Mouse (Mus musculus): ENCODE results near the gene Invs. TPM values are rescaled to one million over a fixed set of nuclear protein-coding genes. Genes with fewer than 3 reads are reported as not detected.

The Invs gene
- polyA plus RNA-seq (2014; fragmentation: Illumina TruSeq; extraction: RNeasy Lipid Tissue Mini Kit (QIAGEN cat#74804); ENCODE audit: low read depth, low replicate concordance), result 7.3 TPM

DNA sequence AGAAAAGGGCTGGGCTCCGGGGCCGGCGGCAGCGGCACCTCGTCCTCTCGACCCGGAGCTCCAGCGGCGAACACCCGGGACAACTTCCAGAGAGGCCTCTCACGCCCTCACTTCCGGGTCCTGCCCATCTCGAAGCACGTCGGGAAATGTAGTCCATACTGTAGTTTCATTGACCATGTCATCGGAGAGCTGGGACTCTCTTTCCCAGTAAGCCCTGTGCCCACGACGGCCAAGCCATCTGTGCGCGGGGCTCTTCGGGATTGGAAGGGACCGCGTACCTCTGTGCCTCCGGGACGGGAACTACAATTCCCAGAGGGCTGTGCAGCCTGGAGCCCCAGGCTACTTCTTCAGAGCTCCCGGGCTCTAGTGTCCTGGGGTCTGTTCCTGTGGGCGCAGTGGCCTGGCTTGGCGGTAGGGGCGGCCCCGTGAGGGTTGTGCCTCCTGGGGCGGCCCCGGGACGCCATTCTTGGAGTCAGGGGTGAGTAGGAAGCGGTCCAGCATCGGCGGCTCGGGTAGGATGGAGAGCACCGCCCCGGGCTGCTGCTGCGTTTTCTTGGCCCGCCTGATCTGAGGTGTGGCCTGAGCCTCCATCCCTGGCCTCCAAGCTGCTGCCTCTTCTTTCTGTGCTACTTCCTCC lies at the start of gene Invs, which contains the start of gene Erp44:
TSS of gene Invs (plus strand) at position 263 of the 637 bp plus-strand sequence.
TSS of gene Erp44 (minus strand) at position 61 of the 637 bp plus-strand sequence.

DNA sequence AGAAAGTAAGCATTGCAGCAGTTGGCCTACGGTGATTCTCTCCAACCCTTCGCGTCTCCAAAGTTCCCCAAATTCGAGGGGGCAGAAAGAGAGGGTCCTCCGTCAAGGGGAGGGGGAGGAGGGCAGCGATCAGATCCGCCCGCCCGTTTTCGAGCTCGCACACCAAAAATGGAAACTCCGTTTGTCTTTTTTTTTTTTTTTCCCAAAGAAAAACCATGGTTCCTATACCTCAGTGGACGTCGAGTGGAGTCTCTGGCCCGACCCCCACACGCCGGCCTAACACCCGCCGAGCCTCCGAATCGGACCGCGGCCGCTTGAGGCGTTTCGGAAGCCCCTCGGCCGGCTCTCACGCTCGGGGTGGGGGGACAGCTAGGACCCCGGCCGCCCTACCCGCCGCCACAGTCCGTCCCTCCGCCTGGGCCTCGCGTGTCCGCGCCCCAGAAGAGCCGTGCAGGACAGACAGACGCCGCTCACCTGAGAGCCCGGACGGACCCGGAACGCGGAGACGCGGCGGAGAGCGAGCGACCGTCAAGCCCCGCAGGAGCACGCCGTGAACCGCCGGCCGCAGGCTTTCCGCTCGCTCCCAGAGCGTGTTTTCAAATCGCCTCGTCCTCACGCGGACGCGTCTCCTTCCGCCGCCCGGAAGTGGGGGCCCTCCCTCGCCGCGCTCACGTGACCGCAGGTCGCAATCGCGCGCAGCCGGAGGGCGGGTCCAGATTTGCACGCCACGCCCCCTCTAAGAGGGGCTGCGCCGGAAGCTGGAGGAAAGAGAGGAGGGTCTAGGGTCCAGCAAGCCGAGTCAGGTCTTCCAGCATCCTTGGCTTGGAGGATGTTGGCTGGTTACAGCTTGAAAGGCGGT lies 193.5 kb downstream of the Invs start, which contains the start of gene Tex10:
TSS of gene Tex10 (minus strand) at position 668 of the 859 bp plus-strand sequence.

Other genes with a start within 250 kb of the Invs start
- not detected for gene Nr4a3, start 234.6 kb upstream of the Invs start, polyA plus RNA-seq (2014; fragmentation: Illumina TruSeq; extraction: RNeasy Lipid Tissue Mini Kit (QIAGEN cat#74804); ENCODE audit: low read depth, low replicate concordance)
- 17.0 TPM for gene Stx17, start 154.8 kb upstream of the Invs start, polyA plus RNA-seq (2014; fragmentation: Illumina TruSeq; extraction: RNeasy Lipid Tissue Mini Kit (QIAGEN cat#74804); ENCODE audit: low read depth, low replicate concordance)
- gene Erp44, start 202 bp upstream of the Invs start, polyA plus RNA-seq (2014; fragmentation: Illumina TruSeq; extraction: RNeasy Lipid Tissue Mini Kit (QIAGEN cat#74804); ENCODE audit: low read depth, low replicate concordance), result 150 TPM
- 11.7 TPM for gene Tex10, start 193.7 kb downstream of the Invs start, polyA plus RNA-seq (2014; fragmentation: Illumina TruSeq; extraction: RNeasy Lipid Tissue Mini Kit (QIAGEN cat#74804); ENCODE audit: low read depth, low replicate concordance)

Measured in liver, adult 10 weeks (tissue).